Mouse (Mus musculus) bone marrow, adult 2 months (tissue): ENCODE data around the gene Nom1. TPM values are rescaled to one million over a fixed set of nuclear protein-coding genes. Genes with fewer than 3 reads are reported as not detected.
"Not testable (repeated sequence)": the region's sequence is repeated elsewhere in the genome, so short reads cannot be mapped to it uniquely, and the experiment has no call there.

Source experiments
- H3K27ac ChIP-seq: fragments of 200-500 bp; 2 replicates; pipeline ENCODE4 v1.5.1; 2012; ENCODE audit warnings: low read depth, mild to moderate bottlenecking, control low read depth, inconsistent platforms, low read length; ENCODE audit not compliant: control insufficient read depth, poor library complexity, insufficient read depth
- H3K4me1 ChIP-seq: fragments of 200-500 bp; 2 replicates; pipeline ENCODE4 v1.6.1; 2011; ENCODE audit warnings: low read length; ENCODE audit not compliant: control insufficient read depth, insufficient read depth
- H3K4me3 ChIP-seq: fragments of 200-500 bp; replicated peaks from 2 replicates; pipeline ENCODE3; 2011; ENCODE audit warnings: mild to moderate bottlenecking, low read depth, low read length, control low read depth; ENCODE audit not compliant: control insufficient read depth
- CTCF ChIP-seq: fragments of 200-500 bp; IDR thresholded peaks from 2 replicates; pipeline ENCODE4 v1.5.1; 2011; ENCODE audit warnings: low read length, control low read depth; ENCODE audit not compliant: control insufficient read depth, insufficient read depth
- POLR2A ChIP-seq: fragments of 200-500 bp; IDR thresholded peaks from 2 replicates; pipeline ENCODE4 v1.6.1; 2011; ENCODE audit warnings: low read depth, mild to moderate bottlenecking, control low read depth, low read length, borderline replicate concordance; ENCODE audit not compliant: control insufficient read depth
- WGBS: fragments of 180-500 bp; shearing (Covaris S2); methylation state at CpG from one replicate; pipeline ENCODE4 v1.1.7; 2018; 5-methylcytosine and 5-hydroxymethylcytosine counted together
- polyA plus RNA-seq: library from polyadenylated mRNA; stranded (reverse); fragments of >200 nt; gene quantifications from 2 replicates; pipeline ENCODE4 v1.2.4, GENCODE M21; 2011; ENCODE audit warnings: low replicate concordance; ENCODE audit not compliant: missing spikeins, insufficient read depth, insufficient read length

Nom1 gene
- polyA plus RNA-seq: 3.4 and 3.9 TPM in 2 replicates

GRCm38 (mm10) chr5:29434228-29434871 lies at the start of gene Nom1:
Gene Nom1 (plus strand): TSS chr5:29434664.
- H3K27ac ChIP-seq: peak within 1 kb of the TSS; percentile 62
- TF ChIP-seq POLR2A (peak; percentile 59; the same call in 1 of the 2 replicates), CTCF (no peak)
- H3K4me1 ChIP-seq: peaks cover 2% of the 10 kb centered on the region
- H3K4me3 ChIP-seq: peak within 1 kb of the TSS; percentile 93
- 5% methylated on average over 29 of the region's 29 CpGs for WGBS

- no peak overlapping the region for H3K27ac ChIP-seq
- WGBS: 27% methylated on average over 1 of the region's 1 CpGs
- H3K4me3 ChIP-seq: no peak overlapping the region
- no peaks in the 10 kb centered on the region for H3K4me1 ChIP-seq
- TF ChIP-seq CTCF (no peak), POLR2A (no peak)
These were observed 46.9 kb upstream of the Nom1 start for GRCm38 (mm10) chr5:29387591-29387990.

- Histone ChIP-seq H3K27ac (no peak overlapping the region), H3K4me3 (no peak overlapping the region), H3K4me1 (no peaks in the 10 kb centered on the region)
- no peak for TF ChIP-seq POLR2A
- TF ChIP-seq CTCF: no peak
- WGBS: 28% methylated on average over 7 of the region's 7 CpGs
These were observed 46.1 kb upstream of the Nom1 start for GRCm38 (mm10) chr5:29388181-29388943.

GRCm38 (mm10) chr5:29388944-29389765 lies 45.3 kb upstream of the Nom1 start:
- Histone ChIP-seq H3K4me3 (no peak overlapping the region), H3K4me1 (no peaks in the 10 kb centered on the region), H3K27ac (no peak overlapping the region)
- WGBS: 20% methylated on average over 15 of the region's 15 CpGs
- TF ChIP-seq CTCF (peak; percentile 82), POLR2A (no peak)

GRCm38 (mm10) chr5:29398427-29398826 lies 36.0 kb upstream of the Nom1 start:
- H3K27ac ChIP-seq: no peak overlapping the region
- TF ChIP-seq CTCF: no peak
- no peak for TF ChIP-seq POLR2A
- H3K4me3 ChIP-seq: no peak overlapping the region
- WGBS: 58% methylated on average over 4 of the region's 4 CpGs
- H3K4me1 ChIP-seq: no peaks in the 10 kb centered on the region

- no peak overlapping the region for H3K4me3 ChIP-seq
These were observed 23.6 kb upstream of the Nom1 start for GRCm38 (mm10) chr5:29410854-29411253.

GRCm38 (mm10) chr5:29413041-29413440 lies 21.4 kb upstream of the Nom1 start:
- TF ChIP-seq CTCF: no peak
- TF ChIP-seq POLR2A: no peak
- no peak overlapping the region for H3K4me3 ChIP-seq
- H3K27ac ChIP-seq: no peak overlapping the region
- WGBS: 83% methylated on average over 3 of the region's 3 CpGs
- H3K4me1 ChIP-seq: no peaks in the 10 kb centered on the region

More at GRCm38 (mm10) chr5:29410854-29411253, 23.6 kb upstream of the Nom1 start:
- no peaks in the 10 kb centered on the region for H3K4me1 ChIP-seq
- TF ChIP-seq CTCF (no peak), POLR2A (no peak)
- no peak overlapping the region for H3K27ac ChIP-seq

- WGBS: 44% methylated on average over 3 of the region's 3 CpGs
- H3K27ac ChIP-seq, H3K4me1 ChIP-seq, H3K4me3 ChIP-seq: not testable (repeated sequence)
These were observed 11.1 kb upstream of the Nom1 start for GRCm38 (mm10) chr5:29423330-29423729.
